Mouse (Mus musculus) heart, postnatal 36 days (tissue): ENCODE results near the gene Ubxn1. TPM values are rescaled to one million over a fixed set of nuclear protein-coding genes. Genes with fewer than 3 reads are reported as not detected.
"Not testable (repeated sequence)": the region's sequence is repeated elsewhere in the genome, so short reads cannot be mapped to it uniquely, and the experiment has no call there.

Experiments used
- DNase-seq, 2 experiments: peaks; one replicate each; pipeline ENCODE4 v3.0.0; 2021 to 2022
- intact Hi-C: fragments of 180-260 bp; cut with DNase I; formaldehyde crosslinking; loops from one replicate; pipeline ENCODE4 v1.15.1; 2025
- total RNA-seq, 2 experiments: library from RNA; stranded (reverse); gene quantifications; 2 replicates each; pipeline ENCODE4 v1.2.3; 2021

Ubxn1 gene
- total RNA-seq, 2 experiments from 2014 or later, result 122 to 130 TPM

GRCm38 (mm10) chr19:8852236-8852928 lies 18.9 kb upstream of the Ubxn1 start:
- DNase-seq, result peak in 1 of 2 experiments; percentile 39
- intact Hi-C loops, result no loop called here

- intact Hi-C loops, result no loop called here
- no peak for DNase-seq
Measured at GRCm38 (mm10) chr19:8853117-8853516, 18.2 kb upstream of the Ubxn1 start.

DNA sequence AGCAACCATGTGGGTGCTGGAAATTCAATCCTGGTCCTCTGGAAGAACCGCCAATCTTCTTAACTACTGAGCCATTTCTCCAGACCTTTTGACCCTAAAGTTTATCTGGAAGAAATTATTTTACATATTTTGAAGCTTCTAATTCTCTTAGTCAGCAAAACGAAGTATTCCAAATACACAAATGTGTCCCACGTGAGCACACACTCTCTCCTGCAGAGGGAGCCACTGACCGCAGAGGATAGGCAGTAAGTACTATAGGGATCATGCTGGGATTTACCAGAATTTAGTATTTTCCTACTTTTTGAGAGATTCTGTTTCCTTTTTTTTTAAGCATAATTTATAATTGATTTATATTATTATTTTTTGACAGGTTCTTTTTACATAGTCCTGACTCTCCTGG lies 13.6 kb upstream of the Ubxn1 start:
- intact Hi-C loops, result loop anchor here (2.0 kb wide), 1 partner anchor 253 kb away; no protein-coding TSS in a partner anchor
- peak in 1 of 2 experiments; percentile 49 for DNase-seq

GRCm38 (mm10) chr19:8859018-8859417 lies 12.3 kb upstream of the Ubxn1 start:
- intact Hi-C loops, result loop anchor here (2.0 kb wide), 1 partner anchor 252 kb away; no protein-coding TSS in a partner anchor
- no peak for DNase-seq

DNA sequence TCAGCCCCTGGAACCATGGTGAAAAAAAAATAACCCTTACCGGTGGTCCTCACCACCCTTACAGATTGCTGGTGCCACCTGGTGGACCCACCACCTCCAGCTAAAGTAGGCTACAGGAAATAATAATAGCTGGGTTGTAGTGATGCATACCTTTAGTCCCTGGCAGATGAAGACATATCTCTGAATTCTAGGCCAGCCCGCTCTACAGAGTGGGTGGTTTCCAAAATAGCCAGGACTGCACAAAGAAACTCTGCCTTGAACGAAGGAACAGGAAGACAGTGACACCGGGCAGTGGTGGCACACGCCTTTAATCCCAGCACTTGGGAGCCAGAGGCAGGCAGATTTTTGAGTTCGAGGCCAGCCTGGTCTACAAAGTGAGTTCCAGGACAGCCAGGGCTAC lies 7.0 kb upstream of the Ubxn1 start:
- intact Hi-C loops, result no loop called here
- DNase-seq, result no peak

GRCm38 (mm10) chr19:8870381-8870780 lies 915 bp upstream of the Ubxn1 start:
- DNase-seq, intact Hi-C loops: not testable (repeated sequence)

- DNase-seq, result peak in 1 of 2 experiments; percentile 16
- intact Hi-C loops, result no loop called here
Measured at GRCm38 (mm10) chr19:8870838-8871237, 458 bp upstream of the Ubxn1 start.

- intact Hi-C loops, result no loop called here
- no peak for DNase-seq
Measured at GRCm38 (mm10) chr19:8872266-8872840, 1.1 kb downstream of the Ubxn1 start.

- DNase-seq, result no peak
- intact Hi-C loops, result no loop called here
Measured at GRCm38 (mm10) chr19:8875031-8875430, 3.7 kb downstream of the Ubxn1 start.

- intact Hi-C loops, result no loop called here
Measured at GRCm38 (mm10) chr19:8880311-8881033, 9.2 kb downstream of the Ubxn1 start, which contains the start of gene Uqcc3. Uqcc3 (minus strand) TSS chr19:8880923.

DNA sequence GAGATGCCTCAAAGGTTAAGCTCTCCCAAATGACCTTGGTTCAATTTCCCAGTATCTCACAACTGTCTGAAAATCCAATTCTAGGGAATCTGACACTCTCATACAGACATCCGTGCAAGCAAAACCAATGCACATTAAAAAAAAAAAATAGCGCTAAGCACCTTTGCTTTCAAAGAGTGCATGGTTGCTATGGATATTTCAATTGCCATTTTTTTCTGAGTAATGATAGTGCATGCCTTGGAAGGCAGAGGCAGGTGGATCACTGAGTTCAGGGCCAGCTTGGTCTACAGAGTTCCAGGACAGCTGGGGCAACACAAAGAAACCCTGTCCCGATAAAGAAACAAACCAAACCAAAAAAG lies 9.7 kb downstream of the Ubxn1 start:
- intact Hi-C loops, result no loop called here

More at GRCm38 (mm10) chr19:8880311-8881033, 9.2 kb downstream of the Ubxn1 start, which contains the start of gene Uqcc3:
- DNase-seq, result peak; percentile 87 to 90

GRCm38 (mm10) chr19:8883616-8884015 lies 12.3 kb downstream of the Ubxn1 start, which contains the start of the genes Lbhd1 and Gm49403:
Lbhd1 (plus strand) TSS chr19:8883732.
Gm49403 (plus strand) TSS chr19:8883930.
- DNase-seq, result no peak
- intact Hi-C loops, result no loop called here

More for the DNA sequence above, 9.7 kb downstream of the Ubxn1 start:
- no peak for DNase-seq

DNA sequence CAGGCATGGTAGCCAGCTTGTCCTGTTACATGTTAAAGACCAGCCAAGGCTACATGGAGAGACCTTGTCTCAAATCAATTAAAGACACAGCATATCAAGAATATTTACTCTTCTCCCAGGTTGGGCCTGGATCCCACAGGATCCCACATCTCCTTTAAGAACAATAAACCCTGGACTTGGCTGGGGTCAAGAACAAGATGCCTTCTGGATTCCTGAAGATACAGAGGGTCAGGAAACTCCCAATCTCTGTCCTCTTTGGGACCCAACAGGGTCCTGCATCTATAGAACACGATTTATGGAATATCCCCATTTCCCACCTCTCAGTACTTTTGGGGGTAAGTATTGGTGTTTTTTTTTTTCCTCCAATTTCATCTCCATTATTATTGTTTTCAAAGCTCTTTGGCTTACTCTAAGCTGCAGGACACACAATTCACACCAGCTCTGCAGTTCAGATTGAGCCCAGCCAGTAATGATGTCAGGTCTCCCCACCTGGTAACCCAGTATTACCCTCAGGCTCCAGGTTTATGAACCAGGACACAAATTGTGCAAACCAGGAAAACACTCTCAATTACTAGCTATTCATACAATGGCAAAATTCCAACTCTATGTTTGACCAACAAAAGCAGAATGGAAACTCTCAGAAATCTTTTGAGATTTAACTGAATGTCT lies 15.8 kb downstream of the Ubxn1 start:
- no peak for DNase-seq
- intact Hi-C loops, result no loop called here

DNA sequence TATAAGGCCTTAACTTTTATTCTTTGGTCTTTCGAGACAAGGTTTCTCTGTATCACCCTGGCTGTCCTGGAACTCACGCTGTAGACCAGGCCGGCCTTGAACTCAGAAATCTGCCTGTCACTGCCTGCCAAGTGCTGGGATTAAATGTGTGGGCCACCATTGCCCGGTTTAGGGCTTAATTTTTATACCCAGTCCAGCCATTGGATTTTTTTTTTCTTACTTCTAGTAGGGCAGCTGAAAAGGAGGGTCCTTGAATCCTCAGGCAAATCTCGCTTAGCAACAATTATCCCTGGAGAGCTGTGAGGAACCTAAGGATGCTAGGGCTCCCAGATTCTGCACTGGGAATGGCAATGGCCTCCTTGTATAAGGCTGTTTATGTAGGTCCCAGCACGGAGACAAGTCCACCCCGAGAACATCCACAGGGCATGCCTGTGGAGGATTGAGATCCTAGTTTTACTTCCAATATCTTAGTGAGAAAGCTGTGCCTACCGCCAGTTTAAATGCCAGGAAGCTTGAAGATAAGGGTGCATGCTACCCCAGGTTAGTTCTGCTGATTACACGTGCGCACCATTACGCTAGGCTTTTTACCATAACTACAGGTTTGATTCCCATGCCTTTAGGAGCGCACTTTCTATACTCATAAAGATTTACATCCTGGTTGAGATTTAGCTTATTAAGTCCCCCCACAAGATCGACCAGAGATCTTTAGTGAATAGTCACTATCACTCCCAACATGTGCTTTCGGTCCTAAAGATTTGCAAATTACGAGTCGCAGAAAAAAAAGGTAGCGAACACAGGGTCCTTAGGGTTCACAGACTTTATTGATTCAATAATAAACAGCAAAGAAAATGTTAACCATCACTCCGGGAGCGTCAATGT lies 16.5 kb downstream of the Ubxn1 start:
- no peak for DNase-seq
- intact Hi-C loops, result no loop called here

- intact Hi-C loops, result no loop called here
- DNase-seq, result peak; percentile 92 to 93
Measured at GRCm38 (mm10) chr19:8888511-8889385, 17.5 kb downstream of the Ubxn1 start, which contains the start of the genes 1810009A15Rik and Gm49416. 1810009A15Rik (plus strand) TSS chr19:8888853. Gm49416 (plus strand) TSS chr19:8888926.

GRCm38 (mm10) chr19:8892829-8893766 lies 21.8 kb downstream of the Ubxn1 start, which contains the start of gene Ints5:
Ints5 (plus strand) TSS chr19:8893005.
- intact Hi-C loops, result loop anchor here (2.0 kb wide), 1 partner anchor 48 kb away; the partner anchor contains the start of gene Mta2
- DNase-seq, result peak; percentile 87

DNA sequence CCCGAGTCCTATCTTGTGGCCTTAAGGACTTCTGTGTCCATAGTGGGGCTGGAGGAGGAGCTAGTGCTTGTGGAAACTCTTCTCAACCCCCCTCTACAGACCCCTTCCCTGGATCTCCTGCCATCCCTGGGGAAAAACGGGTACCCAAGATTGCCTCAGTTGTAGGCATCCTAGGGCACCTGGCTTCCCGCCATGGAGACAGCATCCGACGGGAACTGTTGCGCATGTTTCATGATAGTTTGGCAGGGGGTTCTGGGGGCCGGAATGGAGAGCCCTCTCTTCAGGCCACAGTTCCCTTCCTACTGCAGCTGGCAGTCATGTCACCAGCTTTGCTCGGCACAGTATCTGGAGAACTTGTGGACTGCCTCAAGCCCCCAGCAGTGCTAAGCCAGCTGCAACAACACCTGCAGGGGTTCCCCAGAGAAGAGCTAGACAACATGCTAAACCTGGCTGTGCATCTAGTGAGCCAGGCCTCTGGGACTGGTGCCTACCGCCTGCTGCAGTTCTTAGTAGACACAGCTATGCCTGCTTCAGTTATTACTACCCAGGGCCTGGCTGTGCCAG lies 24.2 kb downstream of the Ubxn1 start:
- intact Hi-C loops, result no loop called here
- no peak for DNase-seq
